Mouse (Mus musculus): ENCODE results near the gene Gabbr2.

Gabbr2 gene

DNA sequence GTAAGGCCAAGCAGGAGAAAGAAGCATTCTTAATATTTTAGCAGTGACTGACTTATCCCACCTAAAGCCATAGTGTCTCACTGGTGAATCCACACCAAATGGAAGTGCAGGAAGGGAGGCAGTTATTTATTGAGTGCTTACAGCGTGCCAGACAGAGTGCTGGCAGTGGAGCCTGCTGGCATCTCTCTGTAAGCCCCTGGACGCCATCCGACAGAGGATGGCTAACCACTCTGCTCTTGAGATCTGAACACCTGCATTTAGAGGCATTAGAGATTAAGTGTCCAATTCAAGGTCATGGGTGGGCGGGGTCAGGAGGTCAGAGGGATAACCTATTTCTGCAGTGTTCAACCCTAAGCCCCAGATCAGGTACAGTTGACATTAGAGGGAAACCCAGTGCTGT is 2.8 kb downstream of the Gabbr2 start:
- no peak for DNase-seq (ENCODE audit: low read depth)

DNA sequence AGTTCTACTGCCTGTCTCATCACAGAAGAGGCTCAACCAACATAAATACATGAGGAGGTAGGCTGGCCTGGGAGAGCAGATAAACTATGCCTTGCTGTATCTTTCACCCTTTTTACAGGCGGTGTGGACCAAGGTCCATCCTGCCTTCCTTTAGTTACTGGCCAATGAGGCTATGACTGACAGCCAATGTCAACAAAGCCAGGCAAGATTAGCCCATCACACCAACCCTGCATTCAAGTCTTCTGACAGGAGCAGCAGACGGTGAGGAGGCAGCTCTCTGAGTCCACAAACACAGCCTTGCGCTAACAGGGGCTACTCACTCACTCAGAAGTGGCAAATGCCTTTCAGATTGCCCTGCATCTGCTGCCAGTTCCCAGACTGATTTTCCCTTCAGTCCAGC is 3.4 kb downstream of the Gabbr2 start:
- no peak for DNase-seq (ENCODE audit: low read depth)

- no peak for DNase-seq (ENCODE audit: low read depth)
Observed at GRCm38 (mm10) chr4:46987809-46988208, 3.9 kb downstream of the Gabbr2 start.

DNA sequence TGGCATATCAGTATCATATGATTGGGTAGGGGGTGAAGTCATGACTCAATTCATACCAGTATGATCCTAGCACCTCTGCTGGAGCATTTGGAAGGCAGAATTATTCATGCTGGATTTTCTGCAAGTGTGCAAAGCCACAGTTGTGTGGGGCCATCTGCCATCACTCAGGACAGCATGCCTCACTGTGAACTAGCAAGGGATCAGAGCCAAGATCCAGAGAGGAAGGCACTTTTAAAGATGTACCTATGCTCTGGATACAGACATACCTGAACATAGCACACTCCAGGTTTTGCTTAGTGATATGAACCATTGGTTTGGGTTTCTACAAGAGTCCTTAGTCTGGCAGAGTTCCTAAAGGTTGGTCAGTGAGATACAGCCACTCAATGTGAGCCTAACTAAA is 5.6 kb downstream of the Gabbr2 start:
- no peak for DNase-seq (ENCODE audit: low read depth)

- DNase-seq (ENCODE audit: low read depth): no peak
Observed at GRCm38 (mm10) chr4:46982912-46983311, 8.8 kb downstream of the Gabbr2 start.

DNA sequence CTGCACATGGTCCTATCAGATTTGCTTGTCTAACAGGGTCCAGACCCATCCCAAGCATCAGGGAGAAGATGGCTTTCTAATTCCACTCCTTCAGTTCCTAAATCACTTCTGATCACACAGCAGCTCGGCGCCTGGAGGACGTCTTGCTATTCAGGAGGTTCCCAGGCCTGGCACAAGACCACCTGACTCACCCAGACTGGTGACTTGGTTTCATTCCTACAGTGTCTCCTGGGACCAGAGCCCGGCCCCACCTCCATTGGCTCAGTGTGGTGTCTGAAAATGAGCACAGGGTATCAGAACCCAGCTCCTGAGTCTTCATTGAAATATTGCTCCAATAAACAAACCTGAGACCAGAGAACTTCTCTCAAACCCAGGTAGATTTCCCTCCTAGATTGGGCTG is 9.6 kb downstream of the Gabbr2 start:
- DNase-seq (ENCODE audit: low read depth): no peak

- no peak for DNase-seq (ENCODE audit: low read depth)
Observed at GRCm38 (mm10) chr4:46978371-46978770, 13.3 kb downstream of the Gabbr2 start.

- DNase-seq (ENCODE audit: low read depth): no peak
Observed at GRCm38 (mm10) chr4:46977161-46977560, 14.5 kb downstream of the Gabbr2 start.

DNA sequence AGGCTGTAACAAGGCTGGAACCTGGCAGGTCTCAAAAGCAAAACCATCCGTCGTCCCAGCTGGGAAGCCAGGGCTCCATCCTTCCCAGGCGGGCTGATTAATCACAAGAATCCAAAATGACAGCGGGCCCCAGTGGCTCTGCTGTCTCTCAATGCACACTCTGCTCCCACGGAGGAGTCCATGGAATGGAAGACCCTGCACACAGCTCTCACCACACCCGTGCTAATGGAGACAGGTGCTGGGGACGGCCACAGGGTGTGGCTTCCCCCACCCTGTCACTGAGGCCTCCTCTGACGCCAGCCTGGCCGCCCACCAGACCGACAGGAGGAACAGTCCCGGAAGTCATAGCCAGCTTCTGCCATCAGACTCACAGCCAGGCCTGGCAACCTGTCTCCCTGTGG is 15.0 kb downstream of the Gabbr2 start:
- DNase-seq (ENCODE audit: low read depth): no peak

GRCm38 (mm10) chr4:46973322-46973721 is 18.4 kb downstream of the Gabbr2 start:
- DNase-seq (ENCODE audit: low read depth): no peak

DNA sequence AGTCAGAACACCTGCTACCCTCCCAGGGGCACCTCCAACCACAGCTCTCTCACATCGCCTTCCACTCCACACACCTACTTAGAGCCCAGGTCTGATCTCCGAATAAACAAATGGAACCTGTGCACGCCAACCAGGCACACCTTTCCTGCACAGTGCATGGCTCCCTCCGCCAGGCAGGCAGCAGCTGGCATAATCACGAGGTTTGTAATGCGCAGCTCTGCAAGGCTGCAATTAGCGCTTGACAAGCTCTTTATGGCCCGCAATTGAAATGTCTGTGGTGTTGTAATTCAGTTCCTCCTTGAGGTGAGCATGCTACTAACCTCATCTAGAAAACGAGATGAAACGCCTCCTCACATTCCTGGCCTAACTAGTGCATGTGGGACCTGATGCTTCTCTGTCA is 23.7 kb downstream of the Gabbr2 start:
- no peak for DNase-seq (ENCODE audit: low read depth)

DNA sequence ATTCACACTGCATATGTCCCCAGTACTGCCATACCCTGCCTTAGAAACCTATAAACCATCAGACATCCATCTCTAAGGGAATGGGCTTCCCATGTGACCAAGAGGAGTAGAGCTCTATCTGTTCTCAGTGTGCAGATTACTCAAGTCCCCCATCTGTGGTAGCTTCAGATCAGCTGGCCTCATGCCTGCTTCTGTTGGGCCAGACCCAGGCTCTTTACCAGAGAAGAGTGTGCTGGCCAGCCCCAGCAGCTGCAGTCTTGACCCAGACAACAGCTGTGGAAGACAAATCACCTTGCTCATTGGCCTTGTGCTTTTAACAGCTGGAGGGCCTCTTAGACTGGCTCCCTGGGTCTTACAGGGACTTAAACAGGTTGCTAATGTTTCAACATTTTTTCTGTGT is 25.1 kb downstream of the Gabbr2 start:
- no peak for DNase-seq (ENCODE audit: low read depth)

DNA sequence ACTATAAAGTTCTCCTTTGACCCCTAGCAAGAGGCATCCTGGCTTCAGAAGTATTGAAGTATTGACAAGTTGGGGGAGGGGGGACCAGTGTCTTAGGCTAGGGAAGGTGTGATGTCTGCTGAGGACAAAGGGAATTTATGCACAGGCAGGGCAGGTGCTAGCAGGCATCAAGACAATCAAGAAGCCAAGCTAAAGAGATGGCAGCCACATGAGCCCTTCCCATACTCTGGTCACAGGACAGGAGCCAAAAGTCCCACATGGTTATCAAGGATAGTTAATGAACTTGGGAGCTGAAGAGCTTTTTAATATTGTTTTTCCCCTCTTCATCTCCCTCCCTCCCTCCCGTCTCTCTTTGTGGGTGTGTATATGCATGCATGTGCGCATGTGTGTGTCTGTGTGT is 30.3 kb downstream of the Gabbr2 start:
- no peak for DNase-seq (ENCODE audit: low read depth)

GRCm38 (mm10) chr4:46960208-46960607 is 31.5 kb downstream of the Gabbr2 start:
- no peak for DNase-seq (ENCODE audit: low read depth)

DNA sequence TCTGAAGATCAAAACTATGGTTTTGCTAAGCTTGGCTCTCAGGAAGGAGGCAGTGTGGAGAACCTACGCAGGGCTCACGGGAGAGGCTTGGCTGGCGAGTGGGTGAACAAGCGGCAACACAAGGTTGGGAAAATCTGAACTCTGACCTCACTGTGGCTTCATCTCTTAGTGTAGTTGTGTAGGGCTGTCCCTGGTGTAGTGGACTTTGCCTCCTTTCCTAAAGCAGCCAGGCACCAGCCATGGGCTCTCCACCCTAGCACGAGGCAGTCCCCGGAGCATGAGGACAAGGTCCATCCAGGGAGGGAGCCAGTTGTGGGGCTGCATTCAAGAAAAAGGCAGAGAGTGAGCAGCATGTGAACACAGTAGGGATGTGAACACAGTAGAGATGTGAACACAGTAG is 31.9 kb downstream of the Gabbr2 start:
- DNase-seq (ENCODE audit: low read depth): no peak

- DNase-seq (ENCODE audit: low read depth): no peak
Observed at GRCm38 (mm10) chr4:46957955-46958354, 33.7 kb downstream of the Gabbr2 start.

DNA sequence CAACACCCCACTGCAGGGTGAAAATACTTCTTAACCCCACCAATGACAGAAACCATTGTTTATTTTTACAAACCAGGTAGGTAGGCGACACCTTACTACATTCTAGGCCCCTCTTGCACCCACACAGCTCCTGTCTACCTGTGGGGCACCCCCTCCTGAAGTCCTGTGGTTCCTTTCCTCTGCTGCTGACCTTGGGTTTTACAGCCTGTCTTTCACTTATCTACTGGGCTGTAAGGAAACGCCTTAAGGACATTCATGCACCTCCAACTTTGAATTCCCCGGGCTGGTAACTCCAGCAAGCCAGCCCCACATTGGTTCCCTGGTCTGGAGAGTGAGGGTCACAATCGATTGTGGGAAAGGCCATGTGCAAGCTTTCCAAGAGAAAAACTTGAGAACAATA is 34.7 kb downstream of the Gabbr2 start:
- no peak for DNase-seq (ENCODE audit: low read depth)

DNA sequence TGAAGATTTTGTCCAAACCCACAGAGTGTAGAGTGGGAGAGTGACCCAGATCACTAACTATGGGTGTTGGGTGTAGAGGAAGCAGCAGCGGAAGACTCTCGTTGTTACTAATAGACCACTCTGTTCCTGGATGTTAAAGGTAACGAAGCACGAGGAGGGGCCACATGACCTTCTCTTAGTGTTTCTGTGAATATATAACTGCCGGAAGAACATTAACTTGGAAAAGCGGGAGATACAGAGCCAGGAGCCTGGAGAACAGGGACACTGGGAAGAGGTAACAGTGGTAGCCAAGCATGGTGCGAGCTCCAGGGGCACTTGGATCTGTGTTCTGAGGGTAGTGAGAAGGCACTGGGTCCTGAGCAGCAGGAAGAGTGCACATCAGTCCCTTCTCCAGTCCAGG is 38.7 kb downstream of the Gabbr2 start:
- DNase-seq (ENCODE audit: low read depth): no peak

GRCm38 (mm10) chr4:46952562-46952961 is 39.1 kb downstream of the Gabbr2 start:
- DNase-seq (ENCODE audit: low read depth): no peak

- no peak for DNase-seq (ENCODE audit: low read depth)
Observed at GRCm38 (mm10) chr4:46934291-46934690, 57.4 kb downstream of the Gabbr2 start.

- DNase-seq (ENCODE audit: low read depth): no peak
Observed at GRCm38 (mm10) chr4:46933590-46933989, 58.1 kb downstream of the Gabbr2 start.

DNA sequence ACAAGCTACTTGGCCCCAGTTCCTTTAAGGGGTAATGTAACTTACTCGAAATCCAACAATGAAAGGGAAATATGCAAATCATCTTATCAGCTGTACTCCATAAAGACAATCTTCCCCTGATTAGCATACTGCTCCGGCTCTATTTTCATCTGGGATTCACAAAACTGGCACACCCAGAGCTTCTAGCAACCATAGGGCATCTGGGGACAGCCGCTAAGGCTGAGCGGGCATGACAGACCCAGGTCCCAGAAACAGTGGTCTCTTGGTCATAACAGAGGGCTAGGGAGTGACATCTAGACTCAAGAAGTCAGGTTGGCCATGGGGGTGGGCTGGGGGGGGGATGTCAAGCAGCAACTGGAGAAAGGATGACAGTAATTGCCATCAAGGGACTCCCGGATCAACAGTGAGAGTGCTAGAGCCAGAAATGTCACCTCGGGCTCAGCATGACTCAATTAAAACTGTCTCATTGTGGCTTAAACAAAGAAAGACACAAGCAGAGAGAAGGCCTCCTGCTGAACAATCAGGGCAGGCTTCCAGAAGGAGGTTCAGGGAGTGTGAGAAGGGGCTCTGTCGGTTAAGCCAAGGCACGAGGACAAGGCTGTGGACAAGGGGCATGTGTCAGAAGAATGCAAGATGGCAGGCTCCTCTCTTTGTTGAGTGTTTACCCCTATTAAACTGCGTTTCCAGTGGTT is 59.8 kb downstream of the Gabbr2 start:
- DNase-seq (ENCODE audit: low read depth): no peak

GRCm38 (mm10) chr4:46928112-46928511 is 63.6 kb downstream of the Gabbr2 start:
- DNase-seq (ENCODE audit: low read depth): no peak

- DNase-seq (ENCODE audit: low read depth): no peak
Observed at GRCm38 (mm10) chr4:46919144-46919543, 72.5 kb downstream of the Gabbr2 start.

- DNase-seq (ENCODE audit: low read depth): no peak
Observed at GRCm38 (mm10) chr4:46916786-46917185, 74.9 kb downstream of the Gabbr2 start.

Data from induced T-regulatory cell, adult 2 months (primary cell).